Mouse (Mus musculus) stomach, postnatal 0 days (tissue): ENCODE results near the gene Tanc1.

ENCODE experiments used
- CTCF ChIP-seq: IDR thresholded peaks from 2 replicates; pipeline ENCODE4 v1.5.1; 2016; ENCODE audit warnings: antibody characterized with exemption, low read depth, mild to moderate bottlenecking, moderate library complexity
- EP300 ChIP-seq: optimal IDR thresholded peaks from 2 replicates; pipeline ENCODE3; 2016; ENCODE audit warnings: antibody characterized with exemption

- no peak for TF ChIP-seq CTCF
- TF ChIP-seq EP300 = no peak
These were observed 187.2 kb downstream of the Tanc1 start for GRCm38 (mm10) chr2:59798934-59799532.
